Mouse (Mus musculus): ENCODE results near the gene Zfp710.
"Not testable (repeated sequence)": the region's sequence is repeated elsewhere in the genome, so short reads cannot be mapped to it uniquely, and the experiment has no call there.

Zfp710 gene

DNA sequence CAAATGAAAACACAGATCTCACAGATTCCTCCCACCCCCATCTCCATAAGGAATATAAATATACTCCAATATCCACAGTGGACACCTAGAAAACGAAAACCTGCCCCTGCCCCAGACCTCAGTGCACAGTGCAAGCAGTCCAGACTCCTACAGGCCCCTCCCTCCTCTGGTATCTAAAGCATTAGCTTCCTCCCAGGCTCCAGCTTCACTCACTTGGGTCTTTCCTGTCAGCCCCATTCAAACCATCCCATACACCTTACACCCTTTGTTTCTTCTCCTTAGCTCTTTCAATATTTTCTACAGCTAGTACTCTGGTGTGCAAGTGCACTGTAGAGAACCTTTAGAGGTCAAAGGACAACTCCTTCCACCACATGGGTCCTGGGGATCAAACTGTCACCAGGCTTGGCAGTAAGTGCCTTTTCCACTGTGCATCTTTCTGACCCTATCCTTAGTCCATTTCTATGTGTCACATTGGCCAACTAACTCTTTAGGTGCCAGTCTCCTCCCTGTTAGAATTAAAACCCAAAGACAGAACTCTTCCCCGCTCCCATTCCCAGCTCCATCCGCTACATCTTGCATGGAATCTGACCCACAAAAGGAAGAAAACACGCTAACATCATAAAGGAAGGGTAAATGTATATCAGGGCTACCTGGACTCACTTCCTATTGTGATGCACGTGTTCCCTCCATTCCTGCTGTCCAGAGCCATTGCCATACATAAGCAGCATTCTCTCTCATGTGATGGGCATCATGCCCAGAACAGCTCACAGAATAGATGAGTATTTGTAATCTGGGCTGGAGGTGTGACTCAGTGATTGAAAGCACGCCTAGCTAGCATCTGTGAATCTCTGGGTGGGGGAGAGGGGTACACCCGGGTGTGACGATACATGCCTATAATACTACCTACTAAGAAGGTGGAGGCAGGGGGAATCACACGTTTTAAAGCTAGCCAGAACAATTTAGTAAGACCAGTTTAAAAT, 86.7 kb downstream of the Zfp710 start:
- DNase-seq (ENCODE audit: low read depth, low spot score), result peak; percentile 88

DNA sequence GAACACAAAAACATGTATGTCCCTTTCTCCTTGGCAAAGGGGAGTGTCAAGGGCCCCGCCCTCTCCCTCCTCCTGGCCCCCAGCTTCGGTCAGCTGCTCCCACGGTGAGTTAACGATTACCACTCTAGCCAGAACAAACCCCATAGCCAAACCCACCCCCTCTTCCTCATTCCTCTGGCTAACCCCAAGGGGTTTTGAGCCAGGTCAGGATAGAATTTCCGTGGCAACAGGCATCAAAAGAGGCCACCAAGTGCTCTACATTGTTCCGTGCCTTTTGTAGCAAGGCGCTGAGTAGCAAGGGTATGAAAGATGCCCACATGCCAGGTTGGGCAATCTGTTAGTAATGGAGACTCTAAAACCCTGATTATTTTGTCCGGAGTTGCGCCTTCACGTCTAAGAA, 89.4 kb downstream of the Zfp710 start:
- DNase-seq (ENCODE audit: low read depth, low spot score), result peak; percentile 55

DNA sequence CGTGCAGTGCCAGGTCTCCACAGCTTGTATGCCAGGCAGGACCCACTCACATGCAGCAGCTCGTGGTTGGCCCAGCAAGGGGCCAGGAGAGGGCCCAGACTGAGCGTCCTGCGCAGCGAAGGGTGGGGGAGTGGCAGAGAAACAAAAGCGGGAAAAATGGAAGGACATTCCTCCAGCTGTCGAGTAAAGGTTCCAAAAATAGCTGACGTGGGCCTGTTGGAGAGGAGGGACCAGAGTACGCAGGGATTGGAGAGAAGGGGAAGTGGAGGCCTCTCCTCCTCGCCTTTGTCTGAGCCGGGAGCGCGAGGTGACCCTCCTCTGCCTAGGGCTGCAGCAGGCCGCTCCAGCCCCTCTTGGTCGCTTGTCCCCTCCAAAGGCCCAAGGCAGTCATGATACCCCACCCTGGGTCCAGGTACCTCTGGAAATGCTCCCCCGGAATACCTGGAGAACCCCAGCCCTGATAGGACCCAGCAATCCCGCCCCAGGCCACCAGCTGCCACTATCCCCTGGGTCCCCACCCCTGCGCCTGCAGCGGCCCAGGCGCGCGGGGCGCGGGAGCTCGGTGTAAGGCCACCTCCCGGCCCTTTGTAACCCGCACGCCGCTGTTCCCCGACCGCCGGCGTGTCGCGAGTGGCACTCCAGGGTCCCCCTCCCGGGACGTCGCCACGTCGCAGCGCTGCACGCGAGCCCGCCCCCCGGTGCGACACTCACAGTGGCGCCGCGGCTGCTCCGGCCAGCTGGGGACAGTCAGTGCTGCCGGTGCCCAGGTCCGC, 90.0 kb downstream of the Zfp710 start:
- DNase-seq (ENCODE audit: low read depth, low spot score), result peak; percentile 81

DNA sequence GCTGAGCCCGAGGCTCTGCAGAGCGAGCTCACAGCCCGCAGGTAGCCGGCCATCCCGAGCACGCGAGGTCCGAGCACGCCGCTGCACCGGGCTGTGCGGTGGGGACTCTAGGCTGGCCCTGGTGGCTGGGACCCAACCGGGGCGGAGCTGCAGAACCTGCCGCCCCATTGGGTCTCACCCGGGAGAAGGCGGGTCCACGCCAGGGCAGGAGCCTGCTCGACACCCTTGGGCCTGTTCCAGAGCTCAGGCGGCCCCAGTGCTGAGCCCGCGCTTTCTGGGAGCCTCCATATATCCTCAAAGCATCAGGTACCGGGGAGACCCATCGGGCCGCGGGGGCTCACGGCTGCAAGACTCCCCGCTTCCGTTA, 90.6 kb downstream of the Zfp710 start, which contains the start of gene Idh2:
Idh2 (minus strand) TSS at position 169 of the 367 bp plus-strand sequence.
- peak; percentile 81 for DNase-seq (ENCODE audit: low read depth, low spot score)

DNA sequence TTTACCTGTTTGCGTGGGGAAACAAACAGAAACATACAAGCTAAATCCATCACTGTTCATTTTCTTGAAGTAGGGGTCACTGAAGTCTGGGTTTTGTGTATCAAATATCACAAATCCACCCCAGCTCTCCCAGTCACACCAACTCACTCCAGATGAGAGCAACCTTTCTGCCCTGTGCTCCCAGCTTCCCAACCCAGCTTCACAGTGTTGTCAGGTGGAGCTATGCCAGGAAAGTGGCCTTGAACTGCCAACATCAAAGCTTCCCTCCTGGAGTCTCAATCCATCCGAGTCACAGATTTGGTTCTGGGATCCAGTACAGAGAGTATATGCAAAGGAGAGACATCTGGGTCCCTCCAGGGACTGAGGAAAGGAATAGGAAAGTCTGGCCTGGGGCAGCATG, 91.5 kb downstream of the Zfp710 start:
- no peak for DNase-seq (ENCODE audit: low read depth, low spot score)

DNA sequence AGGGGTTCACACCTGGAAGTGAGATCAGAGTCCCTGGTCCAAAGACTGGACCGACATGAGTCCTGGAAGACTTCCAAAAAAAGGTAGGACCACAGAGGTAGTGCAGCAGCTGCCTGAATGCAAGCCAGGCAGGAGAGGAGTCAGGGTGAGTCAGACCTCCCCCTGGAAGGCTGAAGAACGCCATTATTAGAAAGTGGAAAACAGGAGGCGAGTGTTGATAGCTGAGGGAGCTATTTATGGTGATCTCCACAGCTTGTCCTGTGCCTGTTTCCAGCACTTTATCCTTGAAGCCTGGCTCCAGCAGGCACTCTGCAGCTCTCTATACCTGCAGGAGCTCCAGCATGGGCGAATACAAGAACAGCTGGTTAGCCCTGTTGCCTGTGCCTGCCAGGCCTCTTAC, 94.6 kb downstream of the Zfp710 start:
- DNase-seq (ENCODE audit: low read depth, low spot score), result no peak

DNA sequence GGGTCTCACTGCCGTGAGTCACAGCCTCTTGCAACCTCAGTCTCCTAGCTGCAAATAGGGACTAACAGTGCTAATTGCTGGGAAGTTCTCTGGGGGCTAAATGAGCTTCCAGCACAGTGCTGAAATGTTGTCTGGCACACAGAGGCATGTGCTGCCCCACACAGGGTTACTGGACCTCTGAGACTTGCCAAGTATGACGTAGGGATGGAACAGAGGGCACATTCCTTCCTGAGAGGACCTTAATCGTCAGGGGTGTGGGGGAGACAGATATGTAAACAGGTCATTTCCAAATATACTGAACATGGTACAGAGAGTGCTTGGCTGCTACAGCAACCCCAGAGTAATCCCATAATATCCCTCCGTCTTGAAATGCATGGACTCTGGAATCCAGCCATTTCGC, 96.5 kb downstream of the Zfp710 start:
- DNase-seq (ENCODE audit: low read depth, low spot score), result peak; percentile 37

DNA sequence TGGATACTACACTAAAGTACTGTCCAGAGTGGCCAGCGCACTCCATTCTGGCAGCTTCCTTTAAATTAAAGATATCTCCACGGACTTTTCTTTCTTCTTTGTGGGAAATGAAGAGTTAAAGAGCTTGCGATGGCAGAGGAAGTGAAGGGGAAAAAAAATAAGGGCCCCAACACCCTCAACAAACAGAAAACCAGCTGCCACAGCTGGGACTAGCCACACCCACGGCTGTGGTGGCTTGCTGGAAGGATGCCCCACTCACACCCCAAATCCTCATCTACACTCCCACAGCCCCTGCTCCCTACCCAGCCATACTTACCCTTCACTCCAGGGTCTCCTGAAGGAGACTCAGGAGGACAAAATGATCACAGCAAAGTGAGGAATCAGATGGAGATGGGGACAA, 98.5 kb downstream of the Zfp710 start:
- DNase-seq (ENCODE audit: low read depth, low spot score), result no peak

DNA sequence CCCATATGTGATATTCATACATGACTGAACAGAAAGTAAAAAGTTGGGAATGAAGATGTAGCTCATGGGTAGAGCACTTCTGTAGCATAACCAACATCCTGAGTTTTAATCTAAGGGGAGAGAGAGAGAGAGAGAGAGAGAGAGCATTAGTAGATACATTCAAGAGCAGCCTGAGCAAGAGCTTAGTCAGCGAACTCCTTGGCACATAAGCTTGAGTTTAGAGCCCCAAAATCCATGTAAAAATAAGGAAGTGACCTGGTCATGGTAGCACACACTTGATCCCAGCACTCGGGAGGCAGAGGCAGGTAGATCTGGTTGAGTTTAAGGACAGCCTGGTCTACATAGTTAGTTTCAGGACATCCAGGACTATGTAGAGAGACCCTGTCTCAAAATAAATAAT, 99.1 kb downstream of the Zfp710 start:
- DNase-seq (ENCODE audit: low read depth, low spot score), result no peak

DNA sequence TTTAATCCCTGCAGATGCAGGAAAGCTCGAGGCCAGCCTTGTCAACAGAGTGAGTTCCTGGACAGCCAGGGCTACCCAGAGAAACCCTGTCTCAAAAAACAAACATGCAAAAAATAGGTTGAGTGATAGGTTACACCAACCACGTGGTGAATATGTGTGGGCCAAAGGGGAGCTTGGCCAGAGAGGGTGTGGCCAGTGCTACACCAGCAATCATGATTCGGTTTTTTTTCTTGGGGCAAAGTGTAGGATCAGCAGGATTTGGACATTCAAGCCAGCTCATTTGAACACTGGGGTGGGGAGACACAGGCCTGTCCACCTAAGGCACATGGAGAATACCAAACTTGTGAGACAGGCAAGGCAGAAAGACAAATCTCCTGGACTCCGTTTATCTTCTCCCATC, 104.7 kb downstream of the Zfp710 start:
- DNase-seq (ENCODE audit: low read depth, low spot score), result peak; percentile 72

DNA sequence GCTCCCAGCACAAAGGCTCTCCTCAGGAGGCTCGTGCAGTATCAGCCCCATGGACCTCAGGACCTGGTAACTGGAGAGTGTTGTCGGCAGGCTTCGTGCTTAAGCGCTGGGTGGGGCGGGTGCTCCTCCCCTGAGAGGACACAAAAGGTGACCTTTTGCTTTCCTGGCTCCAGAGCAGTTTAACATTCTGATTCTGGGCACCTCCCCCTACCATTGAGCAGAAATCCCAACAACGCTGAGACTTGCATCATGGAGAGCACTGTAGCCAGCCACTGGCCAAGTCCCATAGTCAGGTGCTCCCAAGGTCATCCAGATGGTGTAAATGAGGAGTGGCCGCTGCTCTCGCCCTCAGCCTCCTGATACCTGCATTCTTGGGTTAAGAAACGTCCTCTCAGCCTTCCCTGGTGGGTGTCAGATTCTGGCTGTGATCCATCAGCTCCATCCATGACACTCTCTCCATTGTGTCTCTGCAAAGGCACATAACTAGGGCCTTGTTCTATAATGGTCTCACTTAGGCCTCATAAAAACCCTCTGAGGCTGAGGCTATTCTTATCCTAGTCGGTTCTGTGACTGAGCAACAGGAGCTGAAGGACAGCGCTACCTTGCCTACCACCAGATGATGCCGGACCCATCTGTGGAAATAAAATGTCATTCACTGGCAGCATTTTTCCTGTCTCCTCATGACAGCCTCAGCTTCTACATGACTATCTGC, 105.9 kb downstream of the Zfp710 start:
- no peak for DNase-seq (ENCODE audit: low read depth, low spot score)

DNA sequence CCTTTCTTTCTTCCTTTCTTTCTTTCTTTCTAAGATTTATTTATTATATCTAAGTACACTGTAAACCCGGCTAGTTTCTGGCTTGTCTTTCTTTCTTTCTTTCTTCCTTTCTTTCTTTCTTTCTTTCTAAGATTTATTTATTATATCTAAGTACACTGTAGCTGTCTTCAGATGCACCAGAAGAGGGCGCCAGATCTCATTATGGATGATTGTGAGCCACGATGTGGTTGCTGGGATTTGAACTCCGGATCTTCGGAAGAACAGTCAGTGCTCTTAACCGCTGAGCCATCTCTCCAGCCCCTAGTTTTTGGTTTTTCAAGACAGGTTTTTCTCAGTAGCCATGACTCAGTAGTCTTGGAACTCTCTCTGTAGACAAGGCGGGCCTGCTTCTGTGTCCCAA, 106.7 kb downstream of the Zfp710 start:
- DNase-seq (ENCODE audit: low read depth, low spot score), result not testable (repeated sequence)

DNA sequence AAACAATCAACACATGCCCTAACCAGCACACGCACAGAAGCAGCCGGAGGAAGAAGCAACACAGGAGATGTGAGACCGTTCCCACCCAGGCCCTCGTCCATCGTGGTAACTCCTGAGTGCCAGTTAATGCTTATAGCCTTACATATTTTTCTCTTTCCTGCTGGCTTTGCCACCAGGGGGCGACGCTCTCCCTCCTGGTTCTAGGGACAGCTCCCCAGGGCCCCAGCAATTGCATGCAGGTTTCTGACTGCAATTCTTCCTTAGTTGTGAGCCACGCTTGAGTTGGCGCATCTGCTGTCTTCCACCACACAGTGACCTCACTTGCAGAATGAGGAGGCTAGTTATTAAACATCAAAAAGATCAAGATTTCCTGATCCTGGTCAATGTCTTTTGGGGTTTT, 107.9 kb downstream of the Zfp710 start:
- peak; percentile 77 for DNase-seq (ENCODE audit: low read depth, low spot score)

DNA sequence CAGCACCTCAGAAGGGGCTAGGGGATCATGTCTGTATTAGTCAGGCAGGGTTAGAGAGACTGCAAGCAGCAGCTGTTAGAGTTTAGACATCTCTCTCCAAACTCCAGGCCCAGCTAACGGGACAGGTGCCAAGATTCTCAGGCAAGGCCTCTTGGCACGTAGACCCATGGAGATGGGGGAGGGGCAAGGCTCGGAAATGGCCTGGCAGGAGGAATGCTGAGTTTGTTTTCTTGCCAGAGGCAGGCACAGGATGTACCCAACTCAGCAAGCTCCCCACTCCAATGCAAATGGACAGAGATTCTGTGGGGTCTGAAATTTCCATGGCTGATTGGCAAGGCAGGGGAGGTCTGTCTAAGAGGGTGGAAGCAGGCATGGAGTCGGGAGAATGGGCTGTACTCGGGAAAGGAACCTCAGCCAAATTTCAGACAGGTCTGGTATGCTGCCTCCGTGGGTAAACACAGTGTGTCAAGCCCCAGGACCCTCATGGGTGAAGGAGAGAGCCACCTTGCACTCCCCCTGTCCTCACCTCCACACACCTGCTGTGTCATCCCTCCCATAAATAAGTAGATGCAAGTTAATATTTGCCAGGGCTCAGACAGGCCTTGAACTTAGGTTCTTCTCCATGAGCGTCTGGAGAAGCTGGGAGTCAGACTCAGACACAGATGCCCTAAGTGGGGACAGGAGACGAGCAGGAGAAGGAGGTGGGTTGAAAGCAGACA, 110.0 kb downstream of the Zfp710 start:
- DNase-seq (ENCODE audit: low read depth, low spot score), result peak; percentile 74

DNA sequence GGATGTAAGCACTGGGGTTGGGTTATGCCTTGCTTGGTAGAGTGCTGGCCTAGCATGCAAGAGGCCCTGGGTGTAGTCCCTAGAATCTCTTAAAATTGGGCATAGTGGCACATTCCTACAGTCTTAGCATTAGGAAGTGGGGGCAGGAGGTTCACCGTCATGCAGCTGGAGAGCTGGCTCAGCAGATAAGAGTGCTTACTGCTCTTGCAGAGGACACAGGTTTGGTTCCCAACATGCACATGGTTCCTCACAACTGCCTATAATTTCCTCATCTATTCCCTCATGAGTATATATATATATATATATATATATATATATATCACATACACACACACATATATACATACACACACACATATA, 110.5 kb downstream of the Zfp710 start:
- no peak for DNase-seq (ENCODE audit: low read depth, low spot score)

DNA sequence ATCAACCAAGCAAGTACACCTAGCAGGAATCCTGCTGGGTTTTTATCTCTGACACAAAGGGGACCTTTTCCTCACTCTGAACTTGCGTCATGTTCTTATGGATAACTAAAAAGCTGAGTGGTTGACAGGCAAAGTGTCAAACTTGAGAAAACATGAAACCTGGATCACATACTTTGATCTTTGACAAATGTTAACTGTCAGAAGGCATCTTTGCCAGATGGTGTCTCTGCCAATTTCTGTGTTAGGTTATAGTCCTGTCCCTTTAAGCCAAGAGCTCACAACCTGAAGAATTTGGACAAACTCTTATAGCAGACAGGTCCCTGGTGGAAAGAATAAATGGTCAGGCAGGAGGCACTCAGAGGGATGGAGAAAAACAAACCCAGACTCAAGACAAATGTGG, 113.8 kb downstream of the Zfp710 start:
- no peak for DNase-seq (ENCODE audit: low read depth, low spot score)

DNA sequence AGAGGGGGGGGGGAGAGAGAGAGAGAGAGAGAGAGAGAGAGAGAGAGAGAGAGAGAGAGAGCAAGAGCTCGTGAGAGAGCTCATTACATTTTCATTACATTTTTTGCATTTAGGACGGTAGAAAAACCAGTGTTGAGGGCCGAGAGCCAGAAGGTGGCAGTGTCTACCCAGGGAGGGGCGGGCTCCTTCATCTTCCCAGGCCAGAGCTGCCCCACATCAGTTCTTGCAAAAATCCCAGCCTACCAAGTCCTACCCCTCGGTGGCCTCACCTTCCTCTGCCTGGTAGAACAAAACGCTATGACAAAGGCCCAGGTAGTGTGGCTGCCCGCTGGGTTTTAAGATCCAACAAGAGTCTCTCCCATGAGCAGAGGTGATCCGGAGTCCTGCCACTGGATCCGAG, 116.2 kb downstream of the Zfp710 start:
- DNase-seq (ENCODE audit: low read depth, low spot score), result peak; percentile 82
